Mouse (Mus musculus) stomach, embryonic 16.5 days (tissue): ENCODE data around the gene Tgif1. TPM values are rescaled to one million over a fixed set of nuclear protein-coding genes. Genes with fewer than 3 reads are reported as not detected.
A peak's percentile ranks its signal among the peaks of the same experiment; 100 is the strongest.

Experiments used
- ATAC-seq: fragments of 200-750 bp; cut with Nextera tagmentation; 2 replicates; pipeline ENCODE4 v1.8.0; 2017; ENCODE audit warnings: moderate number of reproducible peaks, moderate TSS enrichment; ENCODE audit not compliant: insufficient read depth, low FRiP score
- H3K27ac ChIP-seq: fragments of 300-500 bp; sonication (generic); 2 replicates; pipeline ENCODE4 v1.5.1; 2014; ENCODE audit warnings: low read length
- H3K27me3 ChIP-seq: fragments of 300-500 bp; sonication (generic); 2 replicates; pipeline ENCODE4 v1.6.1; 2014; ENCODE audit warnings: low read length, control low read depth, mixed read lengths; ENCODE audit not compliant: control insufficient read depth, insufficient read depth
- H3K36me3 ChIP-seq: fragments of 300-500 bp; sonication (generic); 2 replicates; pipeline ENCODE4 v1.6.1; 2014; ENCODE audit warnings: low read length; ENCODE audit not compliant: control insufficient read depth, insufficient read depth
- H3K4me1 ChIP-seq: fragments of 300-500 bp; sonication (generic); 2 replicates; pipeline ENCODE4 v1.6.1; 2014; ENCODE audit warnings: low read length, control low read depth, mixed read lengths; ENCODE audit not compliant: control insufficient read depth, insufficient read depth
- H3K4me2 ChIP-seq: fragments of 300-500 bp; sonication (generic); 2 replicates; pipeline ENCODE4 v1.6.1; 2014; ENCODE audit warnings: low read depth, low read length, mixed read lengths
- H3K4me3 ChIP-seq: fragments of 300-500 bp; sonication (generic); replicated peaks from 2 replicates; pipeline ENCODE4 v1.5.1; 2014; ENCODE audit warnings: mild to moderate bottlenecking, low read length
- H3K9ac ChIP-seq: fragments of 300-500 bp; sonication (generic); 2 replicates; pipeline ENCODE4 v1.6.1; 2014; ENCODE audit warnings: low read length
- H3K9me3 ChIP-seq: fragments of 300-500 bp; sonication (generic); replicated peaks from 2 replicates; pipeline ENCODE4 v1.6.1; 2016; ENCODE audit warnings: low read length, control low read depth; ENCODE audit not compliant: control insufficient read depth
- WGBS: fragments of 180-500 bp; shearing (Covaris S2); extraction: QIAGEN DNeasy Blood & Tissue Kit; methylation state at CpG from one replicate; pipeline ENCODE4 v1.1.7; 2014; 5-methylcytosine and 5-hydroxymethylcytosine counted together
- polyA plus RNA-seq: library from polyadenylated mRNA; unstranded; fragments of >200 nt; fragmentation: Nextera tagmentation; extraction: Ambion mirVana; gene quantifications from 2 replicates; pipeline ENCODE4 v1.2.1, GENCODE M21; 2015

Gene Tgif1
- polyA plus RNA-seq, 1 experiment from 2014 or later, result 56.5 TPM

GRCm38 (mm10) chr17:70848511-70849398, 4.6 kb downstream of the Tgif1 start:
- under 1% methylated on average over 23 of the region's 23 CpGs for WGBS
- ATAC-seq, result peak; percentile 39
- Histone ChIP-seq H3K36me3 (no peaks in the 10 kb centered on the region), H3K27me3 (no peaks in the 10 kb centered on the region), H3K4me3 (peak overlapping the region; percentile 64), H3K4me1 (peaks cover 17% of the 10 kb centered on the region), H3K9me3 (no peaks in the 10 kb centered on the region), H3K4me2 (peak overlapping the region; percentile 96), H3K27ac (peak overlapping the region; percentile 99), H3K9ac (peak overlapping the region; percentile 89)

- ATAC-seq, result no peak
- peak overlapping the region; percentile 99 for H3K27ac ChIP-seq
- H3K36me3 ChIP-seq, result no peaks in the 10 kb centered on the region
- H3K4me1 ChIP-seq, result peaks cover 17% of the 10 kb centered on the region
- H3K27me3 ChIP-seq, result no peaks in the 10 kb centered on the region
- peak overlapping the region; percentile 96 for H3K4me2 ChIP-seq
- no peaks in the 10 kb centered on the region for H3K9me3 ChIP-seq
- H3K9ac ChIP-seq, result peak overlapping the region; percentile 89
- 2% methylated on average over 17 of the region's 17 CpGs for WGBS
- H3K4me3 ChIP-seq, result peak overlapping the region; percentile 64
Measured at GRCm38 (mm10) chr17:70847751-70848510, 5.4 kb downstream of the Tgif1 start.

DNA sequence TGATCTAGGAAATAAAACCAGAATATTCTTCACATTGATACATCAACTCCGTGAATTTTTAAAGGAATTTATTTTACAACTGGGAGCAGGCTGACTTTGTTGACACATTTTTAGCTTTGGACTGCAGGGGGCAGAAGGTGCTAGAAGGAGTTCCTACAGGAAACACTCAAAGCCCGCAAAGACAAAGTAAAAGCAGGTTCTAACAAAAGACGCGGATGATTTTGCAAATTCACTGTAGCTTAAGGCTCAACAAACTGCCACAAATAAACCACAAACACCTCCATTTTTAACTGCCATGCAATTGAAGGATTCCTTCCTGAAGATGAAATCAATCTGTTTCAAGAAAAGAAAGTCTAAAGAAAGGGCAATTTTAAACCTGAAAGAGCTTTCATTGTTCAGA, 6.3 kb downstream of the Tgif1 start:
- H3K4me2 ChIP-seq, result peak overlapping the region; percentile 37
- ATAC-seq, result no peak
- H3K27me3 ChIP-seq, result no peaks in the 10 kb centered on the region
- H3K27ac ChIP-seq, result 0 out of 2 replicates have a peak overlapping the region, but pooled peaks have one; percentile 34
- H3K4me3 ChIP-seq, result peak overlapping the region; percentile 27
- peaks cover 17% of the 10 kb centered on the region for H3K4me1 ChIP-seq
- 2% methylated on average over 4 of the region's 4 CpGs for WGBS
- H3K9me3 ChIP-seq, result no peaks in the 10 kb centered on the region
- no peaks in the 10 kb centered on the region for H3K36me3 ChIP-seq
- no peak overlapping the region for H3K9ac ChIP-seq

- ATAC-seq, result no peak
- Histone ChIP-seq H3K9me3 (no peaks in the 10 kb centered on the region), H3K4me3 (no peak overlapping the region), H3K9ac (peak overlapping the region; percentile 44), H3K4me1 (peaks cover 17% of the 10 kb centered on the region), H3K36me3 (no peaks in the 10 kb centered on the region), H3K4me2 (peak overlapping the region; percentile 37; the same call in 1 of the 2 replicates), H3K27me3 (no peaks in the 10 kb centered on the region), H3K27ac (peak overlapping the region; percentile 90)
- 50% methylated on average over 8 of the region's 8 CpGs for WGBS
Measured at GRCm38 (mm10) chr17:70846111-70846644, 7.2 kb downstream of the Tgif1 start.

DNA sequence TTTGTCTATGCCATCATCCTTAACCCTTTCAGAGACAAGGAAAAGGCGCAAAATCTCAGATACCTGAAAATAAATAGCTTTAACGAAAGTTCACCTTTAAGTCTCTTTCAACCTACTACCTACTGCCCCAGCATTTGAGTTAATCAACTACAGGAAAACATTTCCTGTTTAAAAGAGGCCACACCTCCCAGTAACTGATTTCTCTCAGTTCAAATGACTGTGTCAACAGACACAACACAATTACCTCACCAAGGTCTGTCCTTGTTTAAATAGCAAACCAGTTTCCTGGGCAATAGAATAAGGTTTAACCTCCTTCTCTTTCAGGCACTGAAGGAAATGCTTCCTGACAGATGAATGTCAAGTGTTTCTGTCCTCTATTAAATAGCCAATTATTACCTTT, 7.8 kb downstream of the Tgif1 start:
- 58% methylated on average over 2 of the region's 2 CpGs for WGBS
- no peaks in the 10 kb centered on the region for H3K36me3 ChIP-seq
- ATAC-seq, result peak; percentile 26; the same call in 1 of the 2 replicates

DNA sequence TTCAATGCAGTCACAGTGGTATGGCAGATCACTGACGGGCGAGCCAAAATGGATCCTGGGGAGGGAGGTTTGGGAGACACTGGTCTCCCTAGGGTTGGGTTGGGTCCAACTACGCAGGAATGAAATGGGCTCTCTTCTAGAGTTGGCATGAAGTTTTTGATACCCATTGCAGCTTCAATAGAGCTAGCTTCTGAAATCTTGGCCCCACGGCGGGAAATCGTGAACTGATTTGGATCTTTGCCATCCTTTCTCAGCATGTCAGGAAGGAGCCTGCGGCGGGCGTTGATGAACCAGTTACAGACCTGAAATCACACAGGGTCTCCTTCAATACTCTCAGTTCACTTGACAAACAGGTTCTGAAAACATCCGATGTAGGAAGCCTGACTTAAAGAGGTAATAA, 8.4 kb downstream of the Tgif1 start:
- 58% methylated on average over 10 of the region's 10 CpGs for WGBS
- H3K36me3 ChIP-seq, result no peaks in the 10 kb centered on the region
- no peak overlapping the region for H3K4me3 ChIP-seq
- peak overlapping the region; percentile 80 for H3K27ac ChIP-seq
- no peak for ATAC-seq
- H3K9ac ChIP-seq, result no peak overlapping the region; the same call in 1 of the 2 replicates
- H3K4me2 ChIP-seq, result peak overlapping the region; percentile 28; the same call in 1 of the 2 replicates
- H3K27me3 ChIP-seq, result no peaks in the 10 kb centered on the region
- peaks cover 17% of the 10 kb centered on the region for H3K4me1 ChIP-seq
- H3K9me3 ChIP-seq, result no peaks in the 10 kb centered on the region

More for the DNA sequence above, 7.8 kb downstream of the Tgif1 start:
- Histone ChIP-seq H3K9me3 (no peaks in the 10 kb centered on the region), H3K9ac (no peak overlapping the region), H3K4me3 (no peak overlapping the region), H3K27me3 (no peaks in the 10 kb centered on the region), H3K4me1 (peaks cover 17% of the 10 kb centered on the region), H3K27ac (peak overlapping the region; percentile 90), H3K4me2 (peak overlapping the region; percentile 28; the same call in 1 of the 2 replicates)

- Histone ChIP-seq H3K4me3 (no peak overlapping the region), H3K27ac (peak overlapping the region; percentile 56), H3K36me3 (no peaks in the 10 kb centered on the region), H3K27me3 (no peaks in the 10 kb centered on the region), H3K9me3 (no peaks in the 10 kb centered on the region), H3K9ac (no peak overlapping the region), H3K4me2 (no peak overlapping the region), H3K4me1 (peaks cover 17% of the 10 kb centered on the region)
- 71% methylated on average over 4 of the region's 4 CpGs for WGBS
- no peak for ATAC-seq
Measured at GRCm38 (mm10) chr17:70843252-70843651, 10.1 kb downstream of the Tgif1 start.

- Histone ChIP-seq H3K4me1 (peaks cover 13% of the 10 kb centered on the region; the same call in 1 of the 2 replicates), H3K9ac (no peak overlapping the region), H3K9me3 (no peaks in the 10 kb centered on the region), H3K27ac (no peak overlapping the region), H3K4me3 (no peak overlapping the region), H3K36me3 (no peaks in the 10 kb centered on the region), H3K4me2 (no peak overlapping the region), H3K27me3 (no peaks in the 10 kb centered on the region)
- WGBS, result 76% methylated on average over 5 of the region's 5 CpGs
- no peak for ATAC-seq
Measured at GRCm38 (mm10) chr17:70838533-70838932, 14.8 kb downstream of the Tgif1 start.
